Mouse (Mus musculus) MEL-GATA-1-ER (cell line): ENCODE results near the gene Ly6g6c.

Experiments used
- DNase-seq: peaks from one replicate; pipeline ENCODE4 v3.0.0-alpha.2; 2012; ENCODE audit warnings: low read depth; ENCODE audit errors: extremely low read depth

The Ly6g6c gene

DNA sequence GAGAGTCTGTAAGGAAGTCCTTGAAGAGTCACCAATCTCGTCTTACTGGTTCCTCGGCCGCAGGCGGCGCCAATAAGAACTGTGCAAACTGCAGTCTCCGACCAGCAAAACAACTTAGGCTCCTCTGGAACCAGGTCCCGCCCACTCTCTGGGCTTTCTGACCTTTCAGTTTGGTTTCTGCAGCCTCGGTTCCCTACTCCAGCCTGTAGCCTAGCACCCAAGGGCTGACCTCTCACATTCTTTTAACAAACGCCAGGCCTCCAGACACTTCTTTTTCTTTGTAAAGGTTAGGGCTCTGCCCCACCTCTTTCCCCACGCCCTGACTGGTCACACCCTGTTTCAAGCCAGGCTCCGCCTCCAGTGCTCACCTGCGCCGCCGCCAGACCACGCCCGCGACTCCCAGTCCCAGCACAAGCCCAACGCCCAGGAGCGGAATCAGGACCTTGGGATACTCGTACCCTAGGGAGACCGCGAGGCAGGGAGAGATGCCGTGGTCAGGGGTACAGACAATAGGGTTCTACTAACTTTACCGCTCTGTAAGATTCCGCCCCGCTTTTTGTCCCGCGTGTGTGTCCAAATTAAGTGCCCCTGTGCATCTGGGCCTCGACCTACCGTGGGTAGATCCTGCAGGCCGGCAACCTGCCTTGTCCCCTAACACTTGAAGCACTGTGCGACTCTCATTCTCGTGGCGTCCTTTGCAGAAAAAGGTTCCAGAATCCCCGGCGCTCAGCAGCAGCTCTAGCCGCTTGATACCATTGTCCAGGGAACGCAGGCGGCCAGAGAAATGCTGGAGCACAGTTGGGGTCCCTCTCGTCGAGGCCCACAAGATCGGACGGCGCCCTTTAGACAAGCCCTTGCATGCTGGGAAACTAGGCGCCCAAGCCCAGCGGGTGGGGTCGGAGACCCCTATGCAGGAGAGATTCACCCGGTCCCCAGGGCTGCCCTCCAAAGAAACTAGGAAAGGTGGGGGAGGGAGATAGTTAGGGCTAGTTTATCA, at the start of gene Ly6g6c:
Gene Ly6g6c, plus strand, starts transcription at position 438 of the 997 bp plus-strand sequence.
- DNase-seq, result no peak

DNA sequence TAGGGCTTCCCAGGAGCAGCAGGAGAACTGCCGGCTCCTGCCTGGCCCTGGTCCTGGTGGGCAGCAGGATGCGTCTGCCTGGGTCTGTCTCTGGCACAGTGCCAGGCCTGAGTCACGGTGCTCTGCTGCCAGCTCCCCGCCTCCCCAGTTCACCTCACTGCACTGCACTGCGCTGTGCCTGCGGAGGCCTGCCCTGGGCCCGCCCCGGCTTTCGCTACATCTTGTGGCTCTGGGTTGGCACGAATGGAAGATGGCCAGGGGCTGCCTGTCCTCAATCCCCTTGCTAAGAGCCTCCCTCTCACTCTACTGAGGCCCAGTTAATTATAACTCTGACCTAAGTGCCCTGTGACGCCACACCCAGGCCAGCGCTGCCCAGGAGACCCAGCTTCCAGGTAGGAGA, 48.8 kb upstream of the Ly6g6c start, which contains the start of gene Vwa7:
Gene Vwa7, plus strand, starts transcription at position 204 of the 400 bp plus-strand sequence.
- DNase-seq, result no peak

DNA sequence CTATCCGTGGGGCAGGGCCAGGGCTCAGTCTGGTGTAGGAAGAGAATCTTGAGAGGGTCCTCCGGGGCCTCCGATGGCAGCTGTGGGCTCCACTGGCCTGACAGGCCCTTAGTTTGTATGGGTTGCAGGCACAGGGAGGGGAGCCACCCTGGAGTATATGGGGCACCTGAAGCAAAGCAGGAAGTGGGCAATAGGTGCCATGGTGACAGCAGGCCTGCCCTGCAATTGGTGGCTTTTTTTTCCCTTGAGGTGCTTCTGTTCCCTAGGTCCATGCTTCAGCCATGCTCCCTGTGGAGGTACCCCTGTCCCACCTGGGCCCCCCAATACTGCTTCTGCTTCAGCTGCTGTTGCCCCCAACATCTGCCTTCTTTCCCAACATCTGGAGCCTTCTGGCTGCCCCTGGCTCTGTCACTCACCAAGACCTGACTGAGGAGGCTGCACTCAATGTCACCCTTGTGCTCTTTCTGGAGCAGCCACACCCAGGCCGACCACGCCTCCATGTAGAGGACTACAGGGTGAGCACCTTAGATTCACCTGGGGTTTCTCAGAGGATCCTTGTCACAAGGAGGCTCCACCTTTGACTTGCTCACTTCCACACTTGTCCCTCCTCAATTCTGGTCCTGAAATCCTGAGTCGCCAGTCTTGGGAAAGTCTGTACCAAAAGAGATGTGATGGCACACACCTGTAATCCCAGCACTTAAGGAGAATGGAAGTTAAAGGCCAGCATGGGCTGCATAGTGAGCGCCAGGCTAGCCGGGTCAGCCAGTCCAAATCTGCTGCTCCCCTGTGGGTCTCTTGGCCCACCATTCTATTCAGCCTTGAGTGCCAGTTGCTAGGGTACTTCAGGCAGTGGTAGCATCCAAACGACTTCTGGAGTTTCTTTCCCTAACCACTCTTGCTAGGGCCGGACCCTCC, 48.1 kb upstream of the Ly6g6c start:
- DNase-seq, result no peak

DNA sequence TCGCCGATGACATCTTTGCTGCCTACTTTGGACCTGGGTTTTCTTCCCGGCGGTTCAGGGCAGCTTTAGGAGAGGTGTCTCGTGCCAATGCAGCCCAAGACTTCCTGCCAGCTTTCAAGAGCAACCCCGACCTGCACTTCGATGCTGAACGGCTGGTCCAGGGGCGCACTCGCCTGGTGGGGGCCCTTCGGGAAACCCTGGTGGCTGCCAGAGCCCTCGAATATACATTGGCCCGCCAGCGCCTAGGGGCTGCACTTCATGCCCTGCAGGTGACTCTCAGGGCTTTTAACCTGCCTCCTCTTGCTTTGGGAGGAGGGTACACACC, 47.5 kb upstream of the Ly6g6c start:
- DNase-seq, result no peak

DNA sequence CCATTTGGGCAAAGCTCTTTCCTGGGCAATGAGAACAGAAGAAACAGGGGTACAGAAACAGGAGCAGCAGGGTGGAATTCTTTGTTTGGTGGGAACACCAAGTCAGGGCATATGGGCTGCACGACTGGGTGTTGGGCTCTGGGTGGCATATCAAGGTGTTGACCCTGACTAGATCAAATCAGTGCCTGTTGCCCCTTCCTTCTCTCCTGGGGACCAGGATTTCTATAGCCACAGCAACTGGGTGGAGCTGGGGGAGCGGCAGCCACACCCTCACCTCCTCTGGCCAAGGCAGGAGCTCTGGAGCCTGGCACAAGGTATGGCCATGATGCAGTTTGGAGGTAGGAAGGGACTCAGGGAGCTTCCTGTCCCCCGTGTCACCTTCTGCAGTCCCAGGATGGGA, 47.0 kb upstream of the Ly6g6c start:
- no peak for DNase-seq

DNA sequence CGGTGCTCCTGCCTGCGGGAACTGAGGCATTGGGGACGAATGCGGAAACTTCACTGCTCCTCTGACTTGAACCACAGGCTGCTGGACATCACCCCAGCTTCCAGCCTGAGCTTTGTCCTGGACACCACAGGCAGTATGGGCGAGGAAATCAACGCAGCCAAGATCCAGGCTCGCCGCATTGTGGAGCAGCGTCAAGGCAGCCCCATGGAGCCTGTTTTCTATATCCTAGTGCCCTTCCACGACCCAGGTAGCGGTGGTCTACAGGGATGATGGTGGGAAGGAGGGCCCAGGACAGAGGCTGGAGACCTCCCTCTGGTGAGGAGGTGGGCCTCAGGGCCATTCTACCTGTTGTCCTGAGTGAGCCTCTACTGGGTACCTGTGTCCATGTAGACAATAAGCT, 45.3 kb upstream of the Ly6g6c start:
- DNase-seq, result no peak

DNA sequence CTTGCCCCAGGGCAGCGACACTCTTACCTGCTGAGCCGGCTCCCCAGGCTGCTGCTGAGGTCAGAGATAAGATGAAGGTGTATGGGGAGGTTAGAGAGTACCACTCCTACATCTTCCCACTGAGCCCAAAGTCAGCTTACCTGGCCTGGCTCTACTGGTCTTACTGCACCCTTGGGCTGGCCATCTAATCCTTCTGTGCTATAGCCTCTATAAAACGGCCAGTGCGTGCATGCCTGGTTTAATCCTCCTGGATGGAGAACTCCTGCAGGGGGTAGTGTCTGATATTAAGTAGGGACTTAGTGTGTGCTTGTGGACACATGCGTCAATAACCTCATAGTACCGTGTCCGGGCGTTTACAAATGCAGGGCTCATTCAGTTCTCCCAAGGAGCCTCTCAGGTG, 44.6 kb upstream of the Ly6g6c start:
- no peak for DNase-seq

DNA sequence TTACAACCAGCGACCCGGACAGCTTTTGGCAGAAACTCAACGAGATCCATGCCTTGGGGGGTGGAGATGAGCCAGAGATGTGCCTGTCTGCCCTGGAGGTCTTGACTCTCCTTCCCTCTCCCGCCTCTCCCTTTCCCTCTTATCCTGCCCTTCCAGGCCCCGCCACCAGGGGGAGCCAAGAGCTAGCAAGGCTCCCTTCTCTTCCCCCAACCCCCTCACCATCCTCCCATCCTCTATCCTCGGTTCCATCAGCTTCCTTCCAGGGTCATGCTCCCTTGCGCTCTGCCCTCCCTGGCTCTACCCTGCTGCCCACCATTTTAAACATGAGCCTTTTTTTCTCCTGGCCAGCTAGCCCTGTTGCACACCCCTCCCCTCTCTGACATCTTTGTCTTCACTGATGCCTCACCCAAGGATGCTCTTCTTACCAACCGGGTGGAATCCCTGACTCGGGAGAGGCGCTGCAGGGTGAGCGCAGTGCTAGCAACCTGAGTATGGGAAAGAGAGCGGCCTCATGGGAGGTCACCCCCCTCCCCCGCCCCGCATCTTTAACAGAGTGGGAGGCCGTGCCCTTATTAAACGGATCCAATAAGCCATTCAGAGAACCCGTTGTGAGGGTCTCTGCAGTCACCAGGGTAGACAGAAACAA, 43.9 kb upstream of the Ly6g6c start:
- DNase-seq, result peak; percentile 68

DNA sequence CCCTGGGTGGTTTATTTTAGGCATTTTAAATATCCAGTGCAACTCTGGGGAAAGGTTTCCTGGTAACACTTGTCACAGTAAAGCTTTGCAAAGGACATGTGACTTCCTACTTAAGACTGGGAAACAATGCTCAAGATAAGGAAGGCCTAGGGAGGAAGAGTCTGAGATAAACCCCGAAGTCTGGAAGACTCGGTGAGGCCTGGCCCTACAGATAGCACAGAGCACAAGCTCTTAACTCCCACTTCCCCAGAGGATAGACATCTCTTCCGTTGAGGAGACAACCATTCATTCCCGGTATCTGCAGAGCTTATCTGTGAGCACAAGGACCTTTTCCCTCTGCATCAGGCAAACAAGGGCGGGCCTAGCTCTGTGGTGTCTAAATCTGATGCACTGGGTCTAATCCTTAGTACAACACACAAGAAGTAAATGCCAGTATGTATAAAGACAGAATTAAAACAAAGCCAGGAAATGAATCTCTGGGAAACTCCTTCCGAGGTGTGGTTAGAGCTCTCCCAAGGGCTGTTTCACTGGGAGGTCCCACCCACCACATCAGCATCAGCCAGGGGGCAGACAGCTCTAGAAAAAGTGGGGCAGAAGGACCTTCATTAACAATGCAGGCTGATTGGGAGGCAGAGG, 43.2 kb upstream of the Ly6g6c start:
- peak; percentile 99 for DNase-seq

DNA sequence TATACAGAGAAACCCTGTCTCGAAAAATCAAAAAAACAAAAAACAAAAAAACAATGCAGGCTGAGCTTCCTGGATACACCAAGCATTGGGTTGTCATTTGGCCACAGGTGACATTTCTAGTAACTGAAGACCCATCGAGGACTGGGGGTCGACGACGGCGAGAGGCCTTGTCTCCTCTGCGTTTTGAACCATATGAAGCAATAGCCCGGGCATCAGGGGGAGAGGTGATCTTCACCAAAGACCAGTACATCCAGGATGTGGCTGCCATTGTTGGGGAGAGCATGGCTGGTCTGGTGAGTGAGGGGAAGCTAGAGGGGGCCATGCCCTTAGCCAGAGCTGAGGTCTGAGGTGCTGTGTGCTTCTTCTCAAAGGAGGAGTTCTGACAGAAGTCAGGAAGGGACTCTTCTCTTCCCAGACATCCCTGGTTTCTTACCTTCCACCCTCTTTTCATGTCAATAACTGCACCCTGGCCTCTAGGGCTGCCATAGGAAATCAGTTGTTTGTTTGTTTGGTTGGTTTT, 42.6 kb upstream of the Ly6g6c start:
- DNase-seq, result no peak

DNA sequence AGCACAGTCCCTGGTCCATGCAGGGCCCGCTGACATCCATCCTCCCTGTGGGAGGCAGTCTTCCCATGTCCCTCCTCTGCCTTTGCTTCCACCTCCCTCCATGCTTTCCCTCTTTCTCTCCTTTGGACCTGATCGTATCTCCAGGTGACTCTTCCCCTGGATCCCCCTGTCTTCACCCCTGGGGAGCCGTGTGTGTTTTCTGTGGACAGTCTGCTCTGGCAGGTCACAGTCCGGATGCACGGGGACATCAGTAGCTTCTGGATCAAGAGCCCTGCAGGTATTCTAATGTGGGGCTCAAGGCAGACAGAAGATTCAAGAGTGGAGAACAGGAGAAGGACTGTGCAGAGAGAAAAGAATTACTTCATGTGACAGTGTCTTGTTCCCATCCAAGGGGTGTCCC, 42.0 kb upstream of the Ly6g6c start:
- DNase-seq, result no peak

DNA sequence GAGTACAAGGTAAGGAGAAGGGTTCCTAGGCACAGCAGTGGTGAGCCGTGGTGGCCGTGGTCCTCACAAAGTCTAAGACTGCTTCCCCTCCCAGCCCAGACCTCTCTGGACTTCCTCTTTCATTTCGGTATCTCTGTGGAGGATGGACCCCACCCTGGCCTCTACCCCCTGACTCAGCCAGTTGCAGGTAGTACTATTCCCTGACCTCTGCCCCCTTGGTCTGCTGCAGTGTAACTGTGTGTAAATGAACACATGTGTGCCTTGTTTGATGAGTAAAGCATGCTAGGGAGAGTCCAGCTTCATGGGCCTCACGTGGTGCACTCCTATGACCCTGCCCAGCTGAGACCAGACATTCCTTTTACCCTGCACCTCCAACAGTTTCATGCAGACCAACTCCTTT, 41.4 kb upstream of the Ly6g6c start:
- no peak for DNase-seq

DNA sequence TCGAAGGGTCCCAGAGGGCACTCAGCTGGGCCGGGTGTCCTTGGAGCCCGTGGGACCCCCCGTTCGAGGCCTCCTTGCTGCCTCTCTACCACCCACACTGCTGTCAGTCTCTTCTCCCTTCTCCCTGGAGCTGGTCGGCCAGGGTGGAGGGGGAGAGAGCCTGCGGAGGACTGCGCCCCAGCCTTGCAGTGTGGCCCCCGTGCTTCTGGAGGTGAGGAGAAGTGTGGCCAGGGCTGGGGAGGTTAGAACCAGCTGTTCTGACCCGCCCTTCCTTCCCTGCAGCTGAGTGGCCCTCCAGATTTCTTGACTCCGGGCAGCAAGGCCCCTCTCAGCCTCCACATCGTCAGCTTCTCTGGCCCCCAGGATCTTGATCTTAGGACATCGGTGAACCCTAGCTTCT, 40.9 kb upstream of the Ly6g6c start:
- DNase-seq, result no peak

DNA sequence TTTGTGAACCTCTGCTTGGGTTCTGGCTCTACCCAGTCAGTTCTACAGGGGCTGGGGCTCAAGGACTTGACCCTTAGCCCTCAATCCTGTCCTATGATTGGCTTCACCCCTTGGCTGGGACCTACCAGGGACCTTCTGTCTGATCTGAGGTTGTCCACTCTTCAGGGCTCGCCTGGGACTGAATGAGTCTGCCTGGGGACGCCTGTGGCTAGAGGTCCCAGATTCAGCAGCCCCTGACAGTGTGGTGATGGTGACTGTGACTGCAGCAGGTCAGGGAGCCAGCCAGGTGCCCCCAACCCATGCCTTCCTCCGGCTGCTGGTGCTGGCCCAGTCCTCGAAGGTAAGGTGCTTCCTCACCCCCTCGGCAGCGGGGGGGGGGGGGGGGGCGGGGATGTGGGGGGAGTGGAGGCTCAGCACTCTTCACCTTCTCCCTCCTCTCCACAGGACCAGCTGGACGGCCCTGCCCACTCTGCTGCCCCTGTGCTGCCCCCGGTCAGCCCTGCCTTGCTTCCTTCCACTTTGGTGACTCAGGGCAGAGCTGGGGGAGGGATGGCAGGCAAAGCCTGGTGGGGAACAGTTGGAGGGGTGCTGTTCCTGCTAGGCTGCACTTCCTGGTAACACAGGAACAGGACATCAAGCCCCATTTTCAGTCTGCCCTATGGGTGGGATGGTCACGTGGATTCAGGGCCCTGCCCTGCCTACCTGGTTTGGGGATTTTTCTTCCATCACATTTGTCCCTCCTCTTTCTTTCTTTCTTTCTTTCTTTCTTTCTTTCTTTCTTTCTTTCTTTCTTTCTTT, 40.3 kb upstream of the Ly6g6c start:
- DNase-seq, result no peak

DNA sequence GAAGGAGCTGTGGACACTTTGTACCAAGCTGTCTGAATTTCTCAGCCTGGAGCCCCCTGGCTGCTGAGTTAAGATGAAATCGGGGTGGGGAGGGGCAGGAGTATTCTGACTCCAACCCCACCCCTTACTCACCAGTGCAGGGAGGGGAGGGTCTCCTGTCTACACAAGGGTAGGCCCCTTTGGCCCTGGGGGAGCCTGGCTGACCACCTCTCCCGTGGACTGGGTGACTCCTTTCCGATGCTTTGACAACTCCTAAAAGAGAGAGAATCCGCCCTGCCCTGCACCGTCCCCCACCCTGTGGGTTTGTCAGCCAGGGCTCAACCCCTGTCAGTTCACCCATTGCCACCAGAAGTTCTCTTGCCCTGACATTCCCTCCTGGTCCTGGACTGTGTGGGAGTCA, 39.0 kb upstream of the Ly6g6c start:
- DNase-seq, result no peak

DNA sequence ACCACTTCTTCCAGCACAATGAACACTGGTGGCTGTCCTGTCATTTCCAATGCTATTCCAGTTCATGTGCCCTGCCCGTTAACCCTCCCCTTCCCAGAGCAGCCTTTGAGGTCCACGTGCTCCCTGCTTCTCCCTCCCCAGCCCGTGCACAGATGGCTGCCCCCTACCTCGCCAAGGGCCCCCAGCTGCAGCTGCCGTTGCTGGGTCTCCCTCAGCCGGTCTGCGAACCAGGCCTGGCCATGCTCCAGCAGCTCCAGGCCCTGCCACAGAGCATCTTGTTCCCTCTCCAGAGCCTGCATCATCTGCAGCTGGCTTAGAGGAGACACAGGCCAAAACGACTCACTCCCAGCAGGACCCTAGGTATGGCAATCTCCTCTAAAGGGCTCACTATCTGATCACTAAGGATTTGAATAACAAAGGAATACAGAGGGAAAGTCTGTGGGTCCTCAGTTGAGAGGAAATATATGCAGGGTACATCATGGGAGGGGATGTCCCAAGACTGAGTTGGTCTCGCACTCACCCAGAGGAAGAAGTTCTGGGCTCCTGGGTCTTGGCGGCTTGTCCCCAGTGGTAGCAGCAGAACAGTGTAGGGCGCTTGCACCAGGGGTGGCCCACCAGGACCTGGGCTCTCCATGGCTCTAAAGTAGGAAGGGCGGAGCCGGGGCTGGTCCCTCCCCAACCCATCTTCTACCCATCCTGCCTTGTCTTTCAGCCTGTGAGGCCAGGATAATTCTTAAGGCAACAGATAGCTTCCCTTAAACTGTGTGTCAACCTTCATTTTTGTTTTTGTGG, 37.7 kb upstream of the Ly6g6c start, which contains the start of gene Sapcd1:
Gene Sapcd1, minus strand, starts transcription at position 740 of the 792 bp plus-strand sequence.
- DNase-seq, result peak; percentile 71

DNA sequence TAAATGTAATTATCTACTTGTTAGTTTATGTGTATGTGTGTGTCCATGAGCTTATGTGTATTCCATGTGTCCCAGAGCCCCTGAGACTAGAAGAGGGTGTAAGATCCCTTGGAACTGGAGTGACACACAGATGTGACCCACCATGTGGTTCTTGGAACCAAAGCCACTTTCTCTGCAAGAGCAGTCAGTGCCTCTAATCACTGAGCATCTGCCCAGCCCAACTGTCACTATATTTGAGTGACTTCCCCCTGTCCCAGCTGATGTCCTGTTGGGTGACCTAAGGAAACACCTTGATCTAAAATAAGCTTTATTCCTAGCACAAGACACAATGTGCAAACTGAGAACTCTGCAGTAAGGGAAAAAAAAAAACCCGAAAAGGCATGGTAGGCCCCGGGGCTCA, 36.9 kb upstream of the Ly6g6c start:
- DNase-seq, result no peak

DNA sequence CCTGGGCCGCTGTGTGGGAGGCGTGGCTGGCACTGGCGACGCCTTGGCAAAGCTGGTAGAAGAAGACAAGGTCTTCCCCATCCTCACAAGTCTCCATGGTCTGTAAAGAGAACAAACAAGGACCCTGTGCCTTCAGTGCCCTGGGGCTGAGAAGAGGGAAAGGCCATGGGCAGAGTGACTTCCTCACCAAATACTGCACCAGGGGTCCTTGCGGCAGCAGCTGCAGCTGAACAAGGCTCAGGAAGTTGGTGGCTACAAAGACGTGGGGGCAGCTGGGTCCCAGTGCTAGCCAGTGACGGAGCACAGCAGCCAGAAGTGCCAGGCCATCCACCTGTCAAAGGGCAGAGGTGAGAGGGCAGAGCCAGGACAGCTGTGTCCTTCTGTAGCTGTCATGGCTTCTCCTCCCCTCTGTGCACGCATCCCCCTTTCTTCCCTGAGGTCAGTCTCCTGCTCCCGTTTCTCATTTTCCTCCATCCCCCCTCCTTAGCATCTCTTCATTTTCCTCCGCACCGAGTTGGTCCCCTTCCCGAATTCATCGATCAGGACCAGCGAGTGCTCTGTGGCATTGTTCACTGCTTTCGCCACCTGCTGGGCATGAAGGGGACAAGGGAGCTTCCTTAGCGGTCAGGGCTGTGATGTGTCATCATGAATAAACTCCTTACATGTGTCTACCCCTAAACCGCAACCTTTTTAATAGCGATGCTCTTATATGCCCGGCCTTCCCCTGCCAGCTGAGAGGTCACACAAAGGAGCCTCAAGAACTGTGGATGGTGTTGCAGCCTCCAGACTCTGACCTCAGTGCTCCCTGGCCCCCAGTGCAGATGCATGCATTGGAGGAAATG, 35.3 kb upstream of the Ly6g6c start:
- no peak for DNase-seq
